Mouse (Mus musculus): ENCODE data around the gene Pelo. TPM values are rescaled to one million over a fixed set of nuclear protein-coding genes. Genes with fewer than 3 reads are reported as not detected.

Gene Pelo
- polyA plus RNA-seq, 1 experiment from 2014 or later = 5.7 TPM

DNA sequence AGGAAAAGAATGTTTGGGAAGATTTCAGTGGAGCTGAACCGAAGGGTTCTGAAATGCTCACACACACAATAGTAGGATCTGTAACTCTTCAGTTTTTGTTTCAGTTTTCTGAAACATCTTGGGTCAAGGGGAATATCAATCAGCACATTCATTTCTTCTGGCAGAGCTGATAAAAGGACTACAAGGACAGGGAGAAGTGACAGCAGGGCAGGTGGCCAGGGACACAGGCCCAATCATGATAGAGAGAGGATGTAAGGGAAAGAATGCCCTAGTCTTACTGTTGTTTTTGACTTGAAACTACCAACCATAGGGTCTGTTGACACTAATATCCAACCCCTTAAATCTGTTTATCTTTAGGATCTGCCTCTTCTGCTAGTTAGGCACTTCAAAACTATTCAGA, 34.5 kb upstream of the Pelo start:
- no peak overlapping the region for H3K4me3 ChIP-seq (replicated peaks; ENCODE audit: low read depth, low read length)
- ATAC-seq (ENCODE audit: low FRiP score, low TSS enrichment) (no peak), DNase-seq (no peak)
- no peaks in the 10 kb centered on the region for H3K9me3 ChIP-seq (ENCODE audit: control insufficient read depth, low read length)
- H3K36me3 ChIP-seq (ENCODE audit: control insufficient read depth, insufficient read depth, low read length) = no peaks in the 10 kb centered on the region
- no peak overlapping the region for H3K9ac ChIP-seq (replicated peaks; ENCODE audit: low read length)
- no peaks in the 10 kb centered on the region for H3K27me3 ChIP-seq (ENCODE audit: control insufficient read depth, insufficient read depth, low read length)
- H3K27ac ChIP-seq (replicated peaks; ENCODE audit: low read depth, low read length) = no peak overlapping the region
- no peak overlapping the region for H3K4me2 ChIP-seq (ENCODE audit: low read length)
- no peaks in the 10 kb centered on the region for H3K4me1 ChIP-seq (ENCODE audit: control insufficient read depth, insufficient read depth, low read length)
- 85% methylated on average over 1 of the region's 1 CpGs for WGBS

DNA sequence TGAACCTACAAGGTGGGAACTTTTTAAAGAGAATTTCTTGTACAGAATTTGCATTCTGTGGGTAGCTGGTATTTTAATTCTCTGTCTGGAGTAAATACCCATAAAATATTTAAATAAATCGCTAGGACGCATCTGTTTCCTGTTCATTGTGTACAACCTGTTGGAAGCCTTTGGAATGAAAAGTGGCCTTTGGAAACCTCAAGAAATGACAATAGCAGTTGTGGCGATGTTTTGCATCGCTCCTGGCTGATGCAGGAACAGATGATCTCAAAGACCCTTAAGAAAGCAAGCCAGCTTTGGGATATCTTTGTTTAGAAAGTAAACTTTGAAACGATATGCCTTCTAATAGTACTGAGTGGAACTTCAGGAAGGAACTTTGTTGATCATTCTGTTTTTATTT, 28.8 kb upstream of the Pelo start:
- H3K4me1 ChIP-seq (ENCODE audit: control insufficient read depth, insufficient read depth, low read length) = no peaks in the 10 kb centered on the region
- H3K27ac ChIP-seq (replicated peaks; ENCODE audit: low read depth, low read length) = no peak overlapping the region
- WGBS = 59% methylated on average over 5 of the region's 5 CpGs
- no peak overlapping the region for H3K4me2 ChIP-seq (ENCODE audit: low read length)
- H3K27me3 ChIP-seq (ENCODE audit: control insufficient read depth, insufficient read depth, low read length) = no peaks in the 10 kb centered on the region
- H3K9me3 ChIP-seq (ENCODE audit: control insufficient read depth, low read length) = no peaks in the 10 kb centered on the region
- ATAC-seq (ENCODE audit: low FRiP score, low TSS enrichment) = no peak
- no peak overlapping the region for H3K4me3 ChIP-seq (replicated peaks; ENCODE audit: low read depth, low read length)
- no peak for DNase-seq
- H3K36me3 ChIP-seq (ENCODE audit: control insufficient read depth, insufficient read depth, low read length) = no peaks in the 10 kb centered on the region
- no peak overlapping the region for H3K9ac ChIP-seq (replicated peaks; ENCODE audit: low read length)

DNA sequence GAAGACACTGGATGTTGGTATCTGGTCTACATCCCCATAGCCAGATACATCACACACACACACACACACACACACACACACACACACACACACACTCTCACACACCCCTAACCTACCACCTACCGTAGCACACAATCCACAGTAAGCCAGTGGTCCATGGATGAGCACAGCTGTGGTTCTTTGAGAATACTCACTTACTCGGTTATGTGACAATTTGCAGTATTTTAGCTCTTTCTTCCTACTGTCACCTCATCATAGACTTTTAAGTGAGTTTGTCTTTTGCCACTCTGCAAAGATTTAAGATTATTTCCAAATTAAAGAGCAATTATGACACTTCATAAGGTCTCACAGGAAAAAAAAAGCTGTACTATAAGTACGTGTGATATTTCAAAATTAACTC, 28.2 kb upstream of the Pelo start:
- H3K4me2 ChIP-seq (ENCODE audit: low read length) = no peak overlapping the region
- DNase-seq = no peak
- no peaks in the 10 kb centered on the region for H3K9me3 ChIP-seq (ENCODE audit: control insufficient read depth, low read length)
- ATAC-seq (ENCODE audit: low FRiP score, low TSS enrichment) = no peak
- H3K4me3 ChIP-seq (replicated peaks; ENCODE audit: low read depth, low read length) = no peak overlapping the region
- H3K27ac ChIP-seq (replicated peaks; ENCODE audit: low read depth, low read length) = no peak overlapping the region
- H3K27me3 ChIP-seq (ENCODE audit: control insufficient read depth, insufficient read depth, low read length) = no peaks in the 10 kb centered on the region
- H3K36me3 ChIP-seq (ENCODE audit: control insufficient read depth, insufficient read depth, low read length) = no peaks in the 10 kb centered on the region
- H3K4me1 ChIP-seq (ENCODE audit: control insufficient read depth, insufficient read depth, low read length) = no peaks in the 10 kb centered on the region
- no peak overlapping the region for H3K9ac ChIP-seq (replicated peaks; ENCODE audit: low read length)
- 85% methylated on average over 3 of the region's 3 CpGs for WGBS

DNA sequence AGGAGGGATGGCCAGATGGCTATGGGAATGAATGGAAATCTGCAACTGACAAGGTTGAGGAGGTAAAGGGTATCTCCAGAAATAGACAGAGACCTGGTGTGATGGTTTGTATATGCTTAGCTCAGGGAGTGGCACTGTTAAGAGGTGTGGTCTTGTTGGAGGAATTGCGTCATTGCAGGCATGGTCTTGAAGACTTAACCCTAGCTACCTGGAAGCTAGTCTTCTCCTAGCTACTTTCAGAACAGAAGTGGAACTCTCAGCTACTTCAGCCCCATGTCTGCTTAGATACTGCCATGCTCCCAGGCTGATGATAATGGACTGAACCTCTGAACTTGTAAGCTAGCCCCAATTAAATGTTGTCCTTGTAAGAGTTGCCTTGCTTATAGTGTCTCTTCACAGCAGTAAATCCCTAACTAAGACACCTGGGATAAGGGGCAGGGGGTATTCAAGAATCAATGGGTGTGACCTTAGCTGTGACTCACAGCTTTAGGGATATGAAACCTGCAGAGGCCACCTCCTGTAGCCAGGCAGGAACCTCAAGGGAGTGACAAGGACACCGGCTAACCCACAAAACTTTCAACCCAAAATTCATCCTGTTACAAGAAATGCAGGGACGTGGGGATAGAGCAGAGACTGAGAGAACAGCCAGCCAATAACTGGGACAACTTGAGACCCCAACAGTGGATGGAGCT, 27.1 kb upstream of the Pelo start:
- Histone ChIP-seq H3K27ac (replicated peaks; ENCODE audit: low read depth, low read length) (no peak overlapping the region), H3K4me1 (ENCODE audit: control insufficient read depth, insufficient read depth, low read length) (no peaks in the 10 kb centered on the region), H3K27me3 (ENCODE audit: control insufficient read depth, insufficient read depth, low read length) (no peaks in the 10 kb centered on the region), H3K4me2 (ENCODE audit: low read length) (no peak overlapping the region), H3K9me3 (ENCODE audit: control insufficient read depth, low read length) (no peaks in the 10 kb centered on the region), H3K36me3 (ENCODE audit: control insufficient read depth, insufficient read depth, low read length) (no peaks in the 10 kb centered on the region), H3K4me3 (replicated peaks; ENCODE audit: low read depth, low read length) (no peak overlapping the region), H3K9ac (replicated peaks; ENCODE audit: low read length) (no peak overlapping the region)
- DNase-seq (no peak), ATAC-seq (ENCODE audit: low FRiP score, low TSS enrichment) (no peak)
- 86% methylated on average over 3 of the region's 3 CpGs for WGBS

DNA sequence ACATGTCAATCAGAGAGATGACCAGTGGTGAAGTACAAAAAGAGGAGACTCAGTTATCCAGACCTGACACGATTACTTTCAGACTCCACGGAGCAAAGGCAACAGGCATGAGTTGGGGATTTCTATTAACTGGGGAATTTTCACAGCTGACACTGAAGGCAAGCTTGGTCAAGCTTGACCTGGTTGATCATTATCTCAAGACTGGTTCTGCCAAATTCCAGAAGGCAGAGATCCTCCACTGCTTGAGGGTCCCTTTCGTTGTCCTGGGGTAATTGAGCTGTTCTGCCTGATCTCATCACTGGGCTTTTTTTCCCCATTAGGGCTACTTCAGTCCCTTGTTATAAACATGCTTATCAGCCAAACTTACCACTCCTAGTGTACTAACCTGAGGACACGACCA, 19.6 kb upstream of the Pelo start:
- DNase-seq (no peak), ATAC-seq (ENCODE audit: low FRiP score, low TSS enrichment) (no peak)
- Histone ChIP-seq H3K9ac (replicated peaks; ENCODE audit: low read length) (no peak overlapping the region), H3K9me3 (ENCODE audit: control insufficient read depth, low read length) (no peaks in the 10 kb centered on the region), H3K4me3 (replicated peaks; ENCODE audit: low read depth, low read length) (no peak overlapping the region), H3K27ac (replicated peaks; ENCODE audit: low read depth, low read length) (no peak overlapping the region), H3K27me3 (ENCODE audit: control insufficient read depth, insufficient read depth, low read length) (no peaks in the 10 kb centered on the region), H3K4me1 (ENCODE audit: control insufficient read depth, insufficient read depth, low read length) (no peaks in the 10 kb centered on the region), H3K36me3 (ENCODE audit: control insufficient read depth, insufficient read depth, low read length) (no peaks in the 10 kb centered on the region), H3K4me2 (ENCODE audit: low read length) (no peak overlapping the region)
- 72% methylated on average over 4 of the region's 4 CpGs for WGBS

DNA sequence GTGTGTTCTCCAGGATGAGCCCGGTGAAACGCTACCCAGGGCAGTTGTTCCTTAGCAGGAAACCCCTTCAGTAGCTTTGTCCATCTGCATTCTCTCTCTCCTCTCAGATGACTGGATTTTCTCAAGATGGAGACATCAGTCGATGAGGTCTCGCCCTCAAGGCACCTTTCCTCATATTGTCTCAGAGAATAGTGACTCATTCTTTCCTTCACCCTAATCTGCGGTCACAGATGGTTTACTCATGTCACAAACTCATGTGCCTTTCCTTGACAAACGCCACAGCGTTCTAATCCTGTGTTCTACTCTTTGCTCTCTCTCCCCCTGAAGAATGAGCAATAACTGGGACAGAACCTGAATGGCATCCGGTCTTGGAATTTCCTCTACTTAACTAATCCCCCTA, 17.4 kb upstream of the Pelo start:
- no peak for DNase-seq
- WGBS = 76% methylated on average over 8 of the region's 8 CpGs

DNA sequence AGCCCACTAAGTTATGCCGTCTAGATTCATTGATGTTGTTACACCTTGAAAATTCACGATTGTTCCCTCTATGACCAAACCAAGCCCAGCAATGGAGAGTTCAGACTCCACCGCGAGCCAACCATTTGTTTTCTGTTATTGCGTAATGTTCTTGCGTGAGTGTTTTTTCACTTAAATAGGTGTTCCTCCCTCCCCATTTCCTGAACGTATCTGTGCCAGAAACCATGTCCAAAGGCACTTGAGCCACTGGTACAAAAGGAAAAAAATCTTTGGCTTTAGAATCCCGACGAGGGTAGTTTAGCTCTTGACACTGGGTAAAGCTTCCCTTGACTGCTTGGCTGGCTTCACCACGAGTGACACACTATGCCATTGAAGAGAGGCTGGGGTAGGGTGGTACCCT, 16.2 kb upstream of the Pelo start:
- H3K4me3 ChIP-seq (replicated peaks; ENCODE audit: low read depth, low read length) = no peak overlapping the region
- H3K27me3 ChIP-seq (ENCODE audit: control insufficient read depth, insufficient read depth, low read length) = peaks cover 2% of the 10 kb centered on the region
- no peak overlapping the region for H3K4me2 ChIP-seq (ENCODE audit: low read length)
- H3K36me3 ChIP-seq (ENCODE audit: control insufficient read depth, insufficient read depth, low read length) = no peaks in the 10 kb centered on the region
- H3K9ac ChIP-seq (replicated peaks; ENCODE audit: low read length) = no peak overlapping the region
- ATAC-seq (ENCODE audit: low FRiP score, low TSS enrichment) (no peak), DNase-seq (no peak)
- H3K27ac ChIP-seq (replicated peaks; ENCODE audit: low read depth, low read length) = no peak overlapping the region
- 93% methylated on average over 10 of the region's 10 CpGs for WGBS
- no peaks in the 10 kb centered on the region for H3K9me3 ChIP-seq (ENCODE audit: control insufficient read depth, low read length)
- H3K4me1 ChIP-seq (ENCODE audit: control insufficient read depth, insufficient read depth, low read length) = no peaks in the 10 kb centered on the region; the same call in 1 of the 2 replicates

More for the DNA sequence above, 17.4 kb upstream of the Pelo start:
- no peak for ATAC-seq (ENCODE audit: low FRiP score, low TSS enrichment)
- H3K4me1 ChIP-seq (ENCODE audit: control insufficient read depth, insufficient read depth, low read length) = no peaks in the 10 kb centered on the region
- H3K9ac ChIP-seq (replicated peaks; ENCODE audit: low read length) = no peak overlapping the region
- H3K27me3 ChIP-seq (ENCODE audit: control insufficient read depth, insufficient read depth, low read length) = no peaks in the 10 kb centered on the region
- H3K9me3 ChIP-seq (ENCODE audit: control insufficient read depth, low read length) = no peaks in the 10 kb centered on the region
- no peak overlapping the region for H3K4me3 ChIP-seq (replicated peaks; ENCODE audit: low read depth, low read length)
- H3K27ac ChIP-seq (replicated peaks; ENCODE audit: low read depth, low read length) = no peak overlapping the region
- no peaks in the 10 kb centered on the region for H3K36me3 ChIP-seq (ENCODE audit: control insufficient read depth, insufficient read depth, low read length)
- no peak overlapping the region for H3K4me2 ChIP-seq (ENCODE audit: low read length)

DNA sequence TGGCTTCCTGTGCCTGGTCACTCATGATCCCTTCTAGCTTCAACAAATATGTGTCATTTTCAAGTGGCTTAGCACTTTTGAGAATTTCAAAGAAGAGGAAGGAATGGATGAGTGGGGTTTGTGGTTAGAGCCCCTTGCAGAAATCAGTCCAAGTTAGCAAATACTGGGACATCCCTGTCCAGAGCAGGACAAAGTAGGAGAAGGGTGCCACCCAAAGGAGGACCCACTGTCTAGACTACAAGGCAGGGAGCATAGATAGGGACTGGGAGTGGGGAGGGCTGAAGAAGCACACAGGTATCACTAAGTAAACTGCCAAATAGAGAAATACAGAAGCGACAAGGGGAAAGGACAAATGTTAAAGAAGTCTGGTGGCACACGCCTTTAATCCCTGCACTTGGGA, 12.8 kb upstream of the Pelo start:
- Histone ChIP-seq H3K4me2 (ENCODE audit: low read length) (no peak overlapping the region), H3K27ac (replicated peaks; ENCODE audit: low read depth, low read length) (no peak overlapping the region), H3K9ac (replicated peaks; ENCODE audit: low read length) (no peak overlapping the region), H3K27me3 (ENCODE audit: control insufficient read depth, insufficient read depth, low read length) (peaks cover 14% of the 10 kb centered on the region), H3K9me3 (ENCODE audit: control insufficient read depth, low read length) (no peaks in the 10 kb centered on the region), H3K36me3 (ENCODE audit: control insufficient read depth, insufficient read depth, low read length) (no peaks in the 10 kb centered on the region), H3K4me1 (ENCODE audit: control insufficient read depth, insufficient read depth, low read length) (no peaks in the 10 kb centered on the region; the same call in 1 of the 2 replicates), H3K4me3 (replicated peaks; ENCODE audit: low read depth, low read length) (no peak overlapping the region)
- 100% methylated on average over 2 of the region's 2 CpGs for WGBS
- ATAC-seq (ENCODE audit: low FRiP score, low TSS enrichment) (no peak), DNase-seq (no peak)

DNA sequence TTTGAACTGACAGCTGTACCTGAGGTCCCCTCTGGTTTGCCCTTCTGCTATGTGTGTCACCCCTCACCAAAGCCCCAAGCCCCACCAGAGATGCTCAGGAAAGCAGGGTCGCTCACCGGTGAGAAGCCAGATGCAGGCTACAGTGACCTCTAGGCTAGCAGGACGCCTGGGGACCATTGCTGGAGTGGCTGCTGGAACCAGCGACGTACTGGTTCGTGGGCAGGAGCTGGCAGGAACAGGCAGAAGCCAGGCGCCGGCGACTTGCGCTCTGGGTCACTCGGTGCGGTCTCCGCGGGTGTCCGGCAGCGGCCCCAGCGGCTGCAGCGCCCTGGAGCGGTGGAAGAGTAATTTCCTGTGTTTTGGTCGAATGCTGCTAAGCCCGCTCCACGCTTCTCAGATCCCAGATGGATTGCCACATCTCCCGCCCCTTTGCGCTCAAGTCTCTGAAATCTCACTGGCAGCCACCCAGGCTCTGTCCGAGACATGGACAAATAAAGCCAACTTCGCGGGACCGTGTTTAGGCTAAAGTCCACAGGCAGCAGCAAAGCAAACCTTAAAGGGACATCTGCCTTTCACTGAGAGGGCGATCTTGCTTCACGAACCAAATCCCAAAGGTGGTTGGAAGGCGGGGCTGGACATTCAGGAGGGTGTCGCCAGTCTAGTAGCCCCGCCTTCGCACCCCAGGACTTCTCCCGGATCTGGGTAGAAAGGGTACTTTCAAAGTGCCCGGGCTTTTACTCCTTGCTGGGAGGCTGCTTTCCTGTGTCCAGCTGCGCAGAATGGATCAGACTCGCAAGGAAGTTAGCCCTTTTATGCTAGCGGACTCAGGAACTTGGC, 11.6 kb upstream of the Pelo start, which contains the start of the genes Gm49395 and Itga1:
Gm49395 (minus strand) TSS at position 567 of the 837 bp plus-strand sequence.
Itga1 (minus strand) TSS at position 610 of the 837 bp plus-strand sequence.
- Histone ChIP-seq H3K4me1 (ENCODE audit: control insufficient read depth, insufficient read depth, low read length) (no peaks in the 10 kb centered on the region; the same call in 1 of the 2 replicates), H3K27me3 (ENCODE audit: control insufficient read depth, insufficient read depth, low read length) (peaks cover 14% of the 10 kb centered on the region), H3K27ac (replicated peaks; ENCODE audit: low read depth, low read length) (peak within 1 kb of the TSS; percentile 42), H3K4me3 (replicated peaks; ENCODE audit: low read depth, low read length) (peak within 1 kb of the TSS; percentile 41), H3K4me2 (ENCODE audit: low read length) (peak within 1 kb of the TSS; percentile 86), H3K9me3 (ENCODE audit: control insufficient read depth, low read length) (no peaks in the 10 kb centered on the region), H3K36me3 (ENCODE audit: control insufficient read depth, insufficient read depth, low read length) (no peaks in the 10 kb centered on the region), H3K9ac (replicated peaks; ENCODE audit: low read length) (peak within 1 kb of the TSS; percentile 50)
- under 1% methylated on average over 39 of the region's 39 CpGs for WGBS
- DNase-seq = peak; percentile 66
- ATAC-seq (ENCODE audit: low FRiP score, low TSS enrichment) = peak; percentile 31; the same call in 1 of the 2 replicates
